Mouse (Mus musculus) neural tube, embryonic 15.5 days (tissue): ENCODE results near the gene Hmces. TPM values are rescaled to one million over a fixed set of nuclear protein-coding genes. Genes with fewer than 3 reads are reported as not detected.

Source experiments
- ATAC-seq: fragments of 200-750 bp; cut with Nextera tagmentation; 2 replicates; pipeline ENCODE4 v1.8.0; 2017; ENCODE audit warnings: mild to moderate bottlenecking, moderate TSS enrichment, moderate library complexity; ENCODE audit not compliant: low FRiP score
- H3K27ac ChIP-seq: fragments of 300-500 bp; sonication (generic); replicated peaks from 2 replicates; pipeline ENCODE4 v1.5.1; 2015; ENCODE audit warnings: mild to moderate bottlenecking, inconsistent platforms
- H3K27me3 ChIP-seq: fragments of 300-500 bp; sonication (generic); replicated peaks from 2 replicates; pipeline ENCODE4 v1.6.1; 2015; ENCODE audit warnings: inconsistent platforms
- H3K36me3 ChIP-seq: fragments of 300-500 bp; sonication (generic); 2 replicates; pipeline ENCODE4 v1.6.1; 2015; ENCODE audit warnings: inconsistent platforms
- H3K4me1 ChIP-seq: fragments of 300-500 bp; sonication (generic); 2 replicates; pipeline ENCODE4 v1.6.1; 2015; ENCODE audit warnings: inconsistent platforms
- H3K4me2 ChIP-seq: fragments of 300-500 bp; sonication (generic); 2 replicates; pipeline ENCODE4 v1.6.1; 2015; ENCODE audit warnings: inconsistent platforms, mild to moderate bottlenecking, moderate library complexity
- H3K4me3 ChIP-seq: fragments of 300-500 bp; sonication (generic); replicated peaks from 2 replicates; pipeline ENCODE4 v1.5.1; 2015; ENCODE audit warnings: mild to moderate bottlenecking, inconsistent platforms
- H3K9ac ChIP-seq: fragments of 300-500 bp; sonication (generic); replicated peaks from 2 replicates; pipeline ENCODE4 v1.6.1; 2015; ENCODE audit warnings: mild to moderate bottlenecking, inconsistent platforms
- H3K9me3 ChIP-seq: fragments of 300-500 bp; sonication (generic); replicated peaks from 2 replicates; pipeline ENCODE4 v1.6.1; 2016; ENCODE audit warnings: inconsistent platforms
- WGBS: fragments of 180-500 bp; shearing (Covaris S2); methylation state at CpG from one replicate; pipeline ENCODE4 v1.1.7; 2015; ENCODE audit warnings: mixed read lengths; 5-methylcytosine and 5-hydroxymethylcytosine counted together
- microRNA-seq: library from miRNA; unstranded; fragments of <30 nt; microRNA quantifications from one replicate; pipeline ENCODE4, GENCODE M21; 2017
- polyA plus RNA-seq: library from polyadenylated mRNA; unstranded; fragments of >200 nt; fragmentation: Nextera tagmentation; extraction: Ambion mirVana; gene quantifications from 2 replicates; pipeline ENCODE4 v1.2.1, GENCODE M21; 2015

Hmces gene
- polyA plus RNA-seq, 1 experiment from 2014 or later, result 43.0 TPM

DNA sequence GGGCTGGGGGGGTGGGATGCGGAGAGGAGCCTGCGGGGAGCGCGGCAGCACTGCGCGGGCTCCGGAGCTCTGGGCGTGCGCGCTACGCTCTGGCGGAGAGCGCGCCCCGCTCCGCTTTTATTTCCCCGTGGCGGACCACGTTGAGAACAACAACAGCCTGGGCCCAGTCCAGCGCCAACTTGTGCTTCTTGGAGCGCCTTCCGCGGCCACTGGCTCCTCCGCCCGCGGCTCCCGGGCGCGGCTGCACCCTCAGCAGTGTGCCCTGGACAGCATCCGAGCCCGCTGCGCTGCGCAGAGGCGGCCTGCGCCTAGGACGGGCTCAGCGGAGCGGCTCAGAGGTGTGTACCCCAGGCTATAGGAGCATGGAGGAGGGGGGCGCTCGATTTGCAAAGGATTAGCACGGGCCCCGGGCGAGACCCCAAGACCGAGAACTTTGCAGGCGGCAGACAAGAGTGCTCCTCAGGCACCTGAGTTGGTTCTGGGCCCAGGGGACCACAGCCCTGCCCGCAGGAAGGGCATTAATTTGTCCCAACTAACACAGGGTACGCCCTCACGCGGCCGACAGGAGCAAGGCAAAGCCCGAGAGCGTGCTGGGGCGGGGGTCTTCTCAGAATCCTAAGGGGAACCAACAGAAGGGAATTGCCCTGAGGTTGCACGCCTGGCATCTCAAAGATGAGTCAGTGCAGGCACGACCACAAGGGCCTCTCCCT is 68.0 kb downstream of the Hmces start, which contains the start of gene H1fx:
H1fx (minus strand) TSS at position 91 of the 710 bp plus-strand sequence.
- WGBS, result under 1% methylated on average over 55 of the region's 55 CpGs

DNA sequence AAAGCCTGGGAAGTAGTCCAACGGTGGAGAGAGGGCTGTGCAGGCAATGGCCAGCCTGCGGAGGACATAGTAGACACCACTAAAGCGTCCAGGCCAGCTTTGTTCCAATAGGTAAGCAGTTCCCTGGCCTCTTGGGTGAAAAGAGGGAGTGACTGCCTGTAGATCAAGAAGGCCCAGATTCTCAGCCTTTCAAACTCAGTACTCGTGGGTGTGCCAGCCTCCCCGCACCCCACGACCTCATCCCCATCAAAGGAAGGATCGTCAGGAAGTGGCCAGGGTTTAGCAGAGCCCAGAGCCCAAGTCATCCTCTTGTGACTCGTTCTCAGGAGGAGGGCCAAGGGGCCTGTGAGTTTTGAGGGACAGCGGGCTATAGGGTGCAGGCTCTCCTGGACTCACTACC is 68.8 kb downstream of the Hmces start:
- peak overlapping the region; percentile 93 for H3K27ac ChIP-seq
- H3K4me3 ChIP-seq, result peak overlapping the region; percentile 95
- no peak for ATAC-seq
- peak overlapping the region; percentile 94 for H3K9ac ChIP-seq
- H3K36me3 ChIP-seq, result peaks cover 13% of the 10 kb centered on the region
- 72% methylated on average over 9 of the region's 9 CpGs for WGBS
- H3K4me1 ChIP-seq, result peaks cover 21% of the 10 kb centered on the region
- H3K4me2 ChIP-seq, result peak overlapping the region; percentile 78
- no peaks in the 10 kb centered on the region for H3K27me3 ChIP-seq
- no peaks in the 10 kb centered on the region for H3K9me3 ChIP-seq

More for the DNA sequence above, 68.0 kb downstream of the Hmces start, which contains the start of gene H1fx:
- H3K36me3 ChIP-seq, result peaks cover 11% of the 10 kb centered on the region
- H3K4me3 ChIP-seq, result peak within 1 kb of the TSS; percentile 95
- peak within 1 kb of the TSS; percentile 93 for H3K27ac ChIP-seq
- peak within 1 kb of the TSS; percentile 78 for H3K4me2 ChIP-seq
- H3K9ac ChIP-seq, result peak within 1 kb of the TSS; percentile 94
- peak; percentile 89 for ATAC-seq
- H3K9me3 ChIP-seq, result no peaks in the 10 kb centered on the region
- peaks cover 21% of the 10 kb centered on the region for H3K4me1 ChIP-seq
- no peaks in the 10 kb centered on the region for H3K27me3 ChIP-seq

Small RNA genes lying within 50 kb of the gene (microRNA-seq; reads per million reads assigned to microRNA genes)
- 0.69 reads per million for gene Gm47286

Other genes starting within 250 kb of the Hmces start
- 9.0 and 10.7 TPM in 2 replicates for gene Aplf, start 241.7 kb upstream of the Hmces start, polyA plus RNA-seq
- gene Efcc1, start 183.1 kb upstream of the Hmces start, polyA plus RNA-seq, result 4.9 and 6.2 TPM in 2 replicates
- gene Gp9, start 135.9 kb upstream of the Hmces start, polyA plus RNA-seq, result 0.56 and 0.65 TPM in 2 replicates
- 11.5 and 12.5 TPM in 2 replicates for gene Rab43, start 101.8 kb upstream of the Hmces start, polyA plus RNA-seq
- gene Gm45140, start 78.1 kb upstream of the Hmces start, polyA plus RNA-seq, result 1.5 and 2.1 TPM in 2 replicates
- 22.6 and 30.8 TPM in 2 replicates for gene Isy1, start 75.1 kb upstream of the Hmces start, polyA plus RNA-seq
- gene Cnbp, start 62.8 kb upstream of the Hmces start, polyA plus RNA-seq, result 511 and 660 TPM in 2 replicates
- gene Copg1, start 26.1 kb upstream of the Hmces start, polyA plus RNA-seq, result 204 and 207 TPM in 2 replicates
- 23.4 and 37.1 TPM in 2 replicates for gene H1fx, start 67.7 kb downstream of the Hmces start, polyA plus RNA-seq
- 352 and 355 TPM in 2 replicates for gene Rab7, start 131.3 kb downstream of the Hmces start, polyA plus RNA-seq
- 294 and 318 TPM in 2 replicates for gene Rpn1, start 170.5 kb downstream of the Hmces start, polyA plus RNA-seq